Mouse (Mus musculus): ENCODE data around the gene Morn5. TPM values are rescaled to one million over a fixed set of nuclear protein-coding genes. Genes with fewer than 3 reads are reported as not detected.

Morn5 gene
- not detected for total RNA-seq (2018; cell fraction: chromatin; rRNA removed)
- under 1 TPM in 3 of 26 experiments, not detected in 23; 0.24 to 0.29 (median 0.28) TPM for total RNA-seq (2018; cell fraction: cytosol; rRNA removed)
- not detected for total RNA-seq (2018; cell fraction: nucleus; rRNA removed)
- not detected in 3 replicates for polyA plus RNA-seq (2018)

GRCm38 (mm10) chr2:36048748-36049566 is at the start of gene Morn5, which contains the start of gene Ndufa8:
Morn5 (plus strand) TSS chr2:36049458.
Ndufa8 (minus strand) TSS chr2:36049406.
- Histone ChIP-seq H3K27ac (peak within 1 kb of the TSS; percentile 53), H3K4me3 (ENCODE audit: inconsistent target) (peak within 1 kb of the TSS; percentile 90), H3K36me3 (ENCODE audit: inconsistent target) (peaks cover 5% of the 10 kb centered on the region; the same call in 1 of the 2 replicates), H3K79me2 (ENCODE audit: inconsistent target) (peaks cover 52% of the 10 kb centered on the region)
- WGBS (ENCODE audit: missing documents): under 1% methylated on average over 44 of the region's 44 CpGs

DNA sequence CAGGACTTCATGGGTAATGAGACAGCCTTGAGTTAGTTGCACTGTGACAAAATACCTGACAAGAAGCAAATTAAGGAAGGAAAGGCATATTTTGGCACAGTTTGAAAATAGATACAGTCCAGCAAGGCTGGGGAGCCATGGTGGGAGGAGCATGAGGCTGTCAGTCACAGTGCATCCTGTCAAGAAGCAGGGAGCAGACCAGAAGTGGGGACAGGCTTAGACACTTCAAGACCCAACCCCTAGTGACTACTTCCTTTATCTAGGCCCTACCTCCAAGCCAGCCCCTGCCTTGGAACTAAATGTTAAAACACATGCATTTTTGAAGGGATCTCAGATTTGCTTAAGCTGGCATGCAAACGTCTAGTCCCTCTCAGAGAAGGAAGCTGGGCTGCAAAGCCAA is 48.9 kb upstream of the Morn5 start:
- Histone ChIP-seq H3K27ac (no peak overlapping the region), H3K4me3 (ENCODE audit: inconsistent target) (no peak overlapping the region), H3K36me3 (ENCODE audit: inconsistent target) (no peaks in the 10 kb centered on the region), H3K79me2 (ENCODE audit: inconsistent target) (no peaks in the 10 kb centered on the region)
- 53% methylated on average over 1 of the region's 1 CpGs for WGBS (ENCODE audit: missing documents)

- H3K36me3 ChIP-seq (ENCODE audit: inconsistent target): no peaks in the 10 kb centered on the region
These were observed 47.1 kb upstream of the Morn5 start for GRCm38 (mm10) chr2:36002188-36002587.

DNA sequence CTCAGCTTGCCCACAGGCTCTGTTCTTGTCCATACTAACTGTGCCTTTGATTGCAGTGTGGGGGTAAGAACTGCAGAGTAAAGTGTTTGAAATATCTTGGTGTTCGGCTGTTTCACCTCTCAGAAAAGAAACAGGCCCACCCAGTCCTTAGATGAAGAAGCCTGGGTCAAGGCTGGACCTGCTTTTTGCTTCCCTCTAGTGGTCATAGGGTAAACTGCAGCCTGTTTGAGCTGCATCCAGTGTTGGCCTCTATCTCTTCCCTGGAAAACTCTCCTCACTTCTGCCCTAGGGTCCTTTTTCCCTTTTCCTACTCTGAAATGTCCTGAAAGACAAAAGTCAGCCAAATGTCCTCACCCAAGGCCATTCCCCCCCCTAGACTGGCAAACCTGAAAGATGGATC is 41.2 kb upstream of the Morn5 start:
- Histone ChIP-seq H3K36me3 (ENCODE audit: inconsistent target) (no peaks in the 10 kb centered on the region), H3K27ac (no peak overlapping the region), H3K4me3 (ENCODE audit: inconsistent target) (no peak overlapping the region), H3K79me2 (ENCODE audit: inconsistent target) (no peaks in the 10 kb centered on the region)
- WGBS (ENCODE audit: missing documents): 18% methylated on average over 1 of the region's 1 CpGs

More at GRCm38 (mm10) chr2:36002188-36002587, 47.1 kb upstream of the Morn5 start:
- WGBS (ENCODE audit: missing documents): 73% methylated on average over 5 of the region's 6 CpGs
- no peak overlapping the region for H3K4me3 ChIP-seq (ENCODE audit: inconsistent target)
- H3K79me2 ChIP-seq (ENCODE audit: inconsistent target): no peaks in the 10 kb centered on the region
- no peak overlapping the region for H3K27ac ChIP-seq

- no peaks in the 10 kb centered on the region for H3K79me2 ChIP-seq (ENCODE audit: inconsistent target)
- no peak overlapping the region for H3K27ac ChIP-seq
- 16% methylated on average over 4 of the region's 4 CpGs for WGBS (ENCODE audit: missing documents)
- no peak overlapping the region for H3K4me3 ChIP-seq (ENCODE audit: inconsistent target)
- H3K36me3 ChIP-seq (ENCODE audit: inconsistent target): no peaks in the 10 kb centered on the region
These were observed 39.9 kb upstream of the Morn5 start for GRCm38 (mm10) chr2:36009386-36009785.

GRCm38 (mm10) chr2:36010579-36010978 is 38.7 kb upstream of the Morn5 start:
- H3K27ac ChIP-seq: no peak overlapping the region
- H3K4me3 ChIP-seq (ENCODE audit: inconsistent target): no peak overlapping the region
- no peaks in the 10 kb centered on the region for H3K36me3 ChIP-seq (ENCODE audit: inconsistent target)
- WGBS (ENCODE audit: missing documents): 81% methylated on average over 7 of the region's 8 CpGs
- H3K79me2 ChIP-seq (ENCODE audit: inconsistent target): no peaks in the 10 kb centered on the region

- 4% methylated on average over 44 of the region's 44 CpGs for WGBS (ENCODE audit: missing documents)
- Histone ChIP-seq H3K36me3 (ENCODE audit: inconsistent target) (no peaks in the 10 kb centered on the region), H3K79me2 (ENCODE audit: inconsistent target) (no peaks in the 10 kb centered on the region), H3K27ac (no peak overlapping the region), H3K4me3 (ENCODE audit: inconsistent target) (no peak overlapping the region)
These were observed 37.9 kb upstream of the Morn5 start for GRCm38 (mm10) chr2:36011331-36011825.

- H3K27ac ChIP-seq: no peak overlapping the region
- H3K36me3 ChIP-seq (ENCODE audit: inconsistent target): no peaks in the 10 kb centered on the region
- WGBS (ENCODE audit: missing documents): 75% methylated on average over 11 of the region's 12 CpGs
- no peaks in the 10 kb centered on the region for H3K79me2 ChIP-seq (ENCODE audit: inconsistent target)
- no peak overlapping the region for H3K4me3 ChIP-seq (ENCODE audit: inconsistent target)
These were observed 36.2 kb upstream of the Morn5 start for GRCm38 (mm10) chr2:36013010-36013409.

- Histone ChIP-seq H3K36me3 (ENCODE audit: inconsistent target) (no peaks in the 10 kb centered on the region), H3K4me3 (ENCODE audit: inconsistent target) (no peak overlapping the region), H3K27ac (no peak overlapping the region), H3K79me2 (ENCODE audit: inconsistent target) (no peaks in the 10 kb centered on the region)
- WGBS (ENCODE audit: missing documents): 22% methylated on average over 32 of the region's 32 CpGs
These were observed 27.7 kb upstream of the Morn5 start for GRCm38 (mm10) chr2:36021385-36022159.

DNA sequence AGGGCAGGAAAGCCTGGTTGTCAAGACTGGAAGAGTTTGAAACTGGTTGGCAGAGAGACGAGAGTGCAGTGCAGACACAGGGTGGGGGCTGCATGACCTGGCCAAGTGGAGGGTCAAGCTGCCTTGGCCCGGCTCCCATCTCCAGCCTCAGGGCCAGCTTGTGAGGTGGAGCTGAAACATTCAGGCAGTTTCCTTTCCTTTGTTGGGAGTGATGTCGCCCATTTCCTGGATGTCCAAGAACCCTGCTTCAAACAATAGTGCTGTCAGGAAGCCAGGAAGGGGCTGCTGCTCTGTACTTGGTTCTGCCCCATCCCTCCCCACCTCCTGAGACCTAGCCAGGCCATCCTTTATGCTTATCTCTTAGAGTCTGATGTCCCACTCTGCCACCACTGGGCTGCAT is 26.0 kb upstream of the Morn5 start:
- H3K79me2 ChIP-seq (ENCODE audit: inconsistent target): no peaks in the 10 kb centered on the region
- no peaks in the 10 kb centered on the region for H3K36me3 ChIP-seq (ENCODE audit: inconsistent target)
- H3K27ac ChIP-seq: no peak overlapping the region
- no peak overlapping the region for H3K4me3 ChIP-seq (ENCODE audit: inconsistent target)
- 86% methylated on average over 3 of the region's 3 CpGs for WGBS (ENCODE audit: missing documents)

DNA sequence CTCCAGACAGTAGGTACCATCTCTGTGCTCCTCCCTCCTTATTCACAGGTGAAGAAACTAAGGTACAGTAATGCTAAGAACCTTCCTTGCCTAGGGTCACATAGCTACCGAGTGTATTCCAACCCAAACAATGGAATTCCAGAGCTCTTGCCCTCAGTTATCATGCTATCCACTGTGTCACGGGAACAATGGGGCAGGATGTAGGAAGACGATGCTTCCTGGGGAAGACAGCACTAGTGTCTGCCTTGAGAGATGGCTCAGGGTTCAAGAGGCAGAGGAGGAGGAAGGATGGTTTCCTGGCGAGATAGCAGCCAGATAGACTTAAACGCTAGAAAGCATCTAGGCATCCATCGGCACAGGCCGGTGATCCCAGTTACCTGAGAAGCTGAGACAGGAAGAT is 16.4 kb upstream of the Morn5 start:
- H3K4me3 ChIP-seq (ENCODE audit: inconsistent target): no peak overlapping the region
- H3K36me3 ChIP-seq (ENCODE audit: inconsistent target): peaks cover 14% of the 10 kb centered on the region; the same call in 1 of the 2 replicates
- H3K27ac ChIP-seq: no peak overlapping the region
- WGBS (ENCODE audit: missing documents): over 99% methylated on average over 7 of the region's 7 CpGs
- H3K79me2 ChIP-seq (ENCODE audit: inconsistent target): no peaks in the 10 kb centered on the region

DNA sequence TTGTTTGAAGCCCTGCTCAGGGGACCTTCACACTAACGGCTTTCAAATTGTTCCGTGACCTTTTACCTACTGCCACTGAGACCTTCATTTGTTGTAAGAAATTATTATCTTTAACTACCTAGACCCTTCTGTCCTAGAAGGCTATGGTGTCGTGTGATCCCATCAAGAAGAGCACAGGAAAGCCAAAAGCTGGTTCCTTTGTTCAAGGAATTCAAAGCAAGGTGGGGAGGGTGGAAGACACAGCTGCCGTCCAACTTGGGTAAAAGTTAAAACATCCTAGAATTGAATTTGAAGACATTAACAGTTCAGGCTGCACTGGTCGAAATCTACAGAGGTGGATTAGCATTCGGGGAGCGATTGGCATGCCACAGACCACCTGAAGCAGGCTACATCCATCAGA is 15.3 kb upstream of the Morn5 start:
- H3K27ac ChIP-seq: no peak overlapping the region
- no peak overlapping the region for H3K4me3 ChIP-seq (ENCODE audit: inconsistent target)
- WGBS (ENCODE audit: missing documents): 94% methylated on average over 7 of the region's 7 CpGs
- no peaks in the 10 kb centered on the region for H3K79me2 ChIP-seq (ENCODE audit: inconsistent target)
- peaks cover 25% of the 10 kb centered on the region; the same call in 1 of the 2 replicates for H3K36me3 ChIP-seq (ENCODE audit: inconsistent target)

DNA sequence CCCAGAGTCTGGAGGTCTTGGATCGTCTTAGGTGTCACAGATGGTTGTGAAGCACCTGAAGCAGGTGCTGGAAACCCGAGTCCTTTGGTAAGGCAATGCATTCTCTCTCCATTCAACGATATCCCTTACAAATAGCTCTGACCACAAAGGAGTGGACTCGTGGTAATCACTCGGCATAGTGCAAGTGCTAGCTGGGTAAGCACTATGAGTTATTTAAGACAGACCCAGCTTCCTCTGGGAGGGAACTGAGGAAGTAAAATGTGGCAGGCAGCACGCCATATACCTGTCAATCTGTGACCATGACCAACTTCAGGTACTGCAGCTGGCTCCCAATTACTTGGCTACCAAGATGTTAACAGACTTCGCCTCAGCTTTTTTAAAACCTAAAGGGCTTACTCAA is 14.4 kb upstream of the Morn5 start:
- Histone ChIP-seq H3K27ac (peak overlapping the region; percentile 42), H3K79me2 (ENCODE audit: inconsistent target) (peaks cover 2% of the 10 kb centered on the region; the same call in 1 of the 2 replicates), H3K4me3 (ENCODE audit: inconsistent target) (no peak overlapping the region), H3K36me3 (ENCODE audit: inconsistent target) (peaks cover 33% of the 10 kb centered on the region; the same call in 1 of the 2 replicates)
- WGBS (ENCODE audit: missing documents): 31% methylated on average over 7 of the region's 7 CpGs

- H3K4me3 ChIP-seq (ENCODE audit: inconsistent target): no peak overlapping the region
- H3K36me3 ChIP-seq (ENCODE audit: inconsistent target): peaks cover 35% of the 10 kb centered on the region; the same call in 1 of the 2 replicates
- 9% methylated on average over 11 of the region's 11 CpGs for whole genome bisulfite sequencing (ENCODE audit: missing documents)
- peaks cover 8% of the 10 kb centered on the region; the same call in 1 of the 2 replicates for H3K79me2 ChIP-seq (ENCODE audit: inconsistent target)
- peak overlapping the region; percentile 42 for H3K27ac ChIP-seq
These were observed 13.7 kb upstream of the Morn5 start for GRCm38 (mm10) chr2:36035413-36036081.
